Mouse (Mus musculus): ENCODE measurements around the gene Cd83.

The Cd83 gene

DNA sequence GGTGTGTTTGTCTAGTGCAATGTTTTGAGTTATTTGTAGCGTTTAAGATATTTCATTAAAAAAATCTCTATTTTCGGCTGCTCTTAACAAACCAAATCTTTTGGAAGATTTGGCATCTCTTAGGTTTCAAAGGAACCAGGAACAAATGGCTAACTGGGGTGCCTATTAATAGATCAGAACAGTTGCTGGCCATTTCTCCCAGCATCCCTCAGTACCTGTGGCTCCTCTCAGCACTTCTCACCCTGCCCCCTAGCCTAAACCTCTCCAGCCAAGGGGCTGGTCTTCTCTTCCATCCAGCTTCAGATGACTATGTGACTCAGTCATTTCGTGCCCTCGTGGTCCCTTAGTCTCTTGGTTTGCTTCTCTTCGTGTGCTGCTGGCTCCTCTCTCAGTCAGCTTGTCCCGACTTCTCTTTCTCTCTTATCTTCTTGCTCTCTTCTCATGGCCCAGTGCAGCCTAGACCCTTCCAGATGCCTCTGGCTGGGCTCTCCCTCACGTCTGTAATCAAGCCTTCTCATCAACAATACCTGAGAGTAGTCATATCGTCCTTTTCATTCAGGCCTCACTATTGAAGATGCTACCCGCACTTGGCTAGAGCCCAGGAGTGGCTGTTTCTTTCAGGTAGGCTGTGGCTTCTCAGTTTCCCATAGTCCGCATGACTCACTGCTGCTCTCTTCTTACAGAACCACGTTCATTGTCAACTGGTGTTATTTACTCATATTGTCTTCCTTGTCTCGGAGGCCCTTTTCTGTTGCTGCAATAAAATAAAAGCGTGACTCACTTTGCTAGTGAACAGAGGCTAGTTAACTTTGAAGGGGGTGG lies 9.8 kb upstream of the Cd83 start:
- no peak for DNase-seq (ENCODE audit: low spot score)

- DNase-seq (ENCODE audit: low spot score) = no peak
Measured at GRCm38 (mm10) chr13:43775427-43775733, 9.2 kb upstream of the Cd83 start.

DNA sequence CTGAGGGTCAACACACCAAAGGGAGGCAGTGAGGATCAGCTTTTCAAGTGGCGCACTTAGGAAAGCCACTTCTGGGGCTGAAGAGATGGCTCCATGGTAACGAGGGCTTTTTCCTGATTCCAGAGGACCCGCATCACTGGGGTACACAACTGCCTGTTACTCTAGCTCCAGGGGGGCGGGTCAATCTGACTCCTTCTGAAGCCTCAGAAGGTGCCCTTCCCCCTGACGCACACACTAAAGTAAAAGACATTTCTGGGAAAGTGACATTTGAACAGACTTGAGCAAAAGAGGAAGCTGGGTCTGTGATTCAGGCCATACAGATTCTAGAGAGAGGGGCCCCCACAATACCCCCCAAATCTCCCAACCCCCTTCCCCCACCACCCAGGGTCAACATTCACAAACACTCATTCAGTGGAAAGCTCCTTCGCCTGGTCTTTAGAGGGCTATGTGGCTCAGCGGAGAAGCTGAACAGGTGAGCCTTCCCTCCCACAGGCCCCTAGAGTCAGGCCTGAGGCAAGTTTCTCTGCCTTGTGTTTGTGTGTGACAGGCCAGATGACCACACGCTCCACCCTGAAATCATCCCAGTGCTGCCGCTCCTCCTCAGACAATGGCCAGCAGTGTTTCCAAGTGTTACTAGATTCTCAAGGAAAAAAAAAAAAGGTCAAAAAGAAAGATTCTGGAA lies 7.1 kb upstream of the Cd83 start:
- DNase-seq (ENCODE audit: low spot score) = no peak

- DNase-seq (ENCODE audit: low spot score) = no peak
Measured at GRCm38 (mm10) chr13:43778021-43778649, 6.4 kb upstream of the Cd83 start.

DNA sequence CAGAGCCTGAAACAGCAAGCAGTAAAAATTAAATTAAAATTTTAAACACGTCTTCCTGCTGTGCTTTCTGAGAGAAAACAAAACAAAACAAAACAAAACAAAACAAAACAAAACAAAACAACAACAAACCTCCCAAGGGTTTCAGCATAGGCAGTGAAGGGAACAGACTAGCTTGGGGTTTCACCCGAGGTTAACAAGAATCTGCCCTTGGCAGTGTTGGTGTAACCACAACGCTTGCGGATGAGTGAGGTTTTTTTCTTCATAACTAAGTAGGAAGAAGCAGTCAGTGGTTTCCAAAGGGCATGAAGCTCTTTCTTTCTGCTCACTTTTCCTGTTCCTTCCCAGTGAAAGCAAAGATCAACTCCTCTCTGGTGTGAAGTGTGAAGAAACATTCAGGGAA lies 5.6 kb upstream of the Cd83 start:
- no peak for DNase-seq (ENCODE audit: low spot score)

DNA sequence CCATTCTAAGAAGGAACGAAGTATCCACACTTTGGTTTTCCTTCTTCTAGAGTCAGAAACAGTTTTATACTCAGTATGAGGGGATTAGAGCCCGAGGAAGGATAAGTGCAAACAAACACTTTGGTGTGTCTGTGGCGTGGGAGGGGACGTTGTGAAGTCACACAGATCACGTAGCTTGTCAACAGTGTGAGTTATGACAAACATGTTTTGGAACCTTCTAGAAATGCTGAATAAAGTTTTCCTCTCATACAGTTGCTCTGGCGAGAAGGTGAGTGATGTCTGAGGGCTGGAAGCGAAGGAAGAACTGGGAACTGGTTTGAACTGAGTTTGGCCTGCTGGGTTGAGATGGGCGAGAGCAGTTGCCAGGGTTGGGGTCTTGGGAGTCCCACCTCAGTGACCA lies 4.5 kb upstream of the Cd83 start:
- DNase-seq (ENCODE audit: low spot score) = no peak

- no peak for DNase-seq (ENCODE audit: low spot score)
Measured at GRCm38 (mm10) chr13:43785712-43786072, 1.1 kb downstream of the Cd83 start.

DNA sequence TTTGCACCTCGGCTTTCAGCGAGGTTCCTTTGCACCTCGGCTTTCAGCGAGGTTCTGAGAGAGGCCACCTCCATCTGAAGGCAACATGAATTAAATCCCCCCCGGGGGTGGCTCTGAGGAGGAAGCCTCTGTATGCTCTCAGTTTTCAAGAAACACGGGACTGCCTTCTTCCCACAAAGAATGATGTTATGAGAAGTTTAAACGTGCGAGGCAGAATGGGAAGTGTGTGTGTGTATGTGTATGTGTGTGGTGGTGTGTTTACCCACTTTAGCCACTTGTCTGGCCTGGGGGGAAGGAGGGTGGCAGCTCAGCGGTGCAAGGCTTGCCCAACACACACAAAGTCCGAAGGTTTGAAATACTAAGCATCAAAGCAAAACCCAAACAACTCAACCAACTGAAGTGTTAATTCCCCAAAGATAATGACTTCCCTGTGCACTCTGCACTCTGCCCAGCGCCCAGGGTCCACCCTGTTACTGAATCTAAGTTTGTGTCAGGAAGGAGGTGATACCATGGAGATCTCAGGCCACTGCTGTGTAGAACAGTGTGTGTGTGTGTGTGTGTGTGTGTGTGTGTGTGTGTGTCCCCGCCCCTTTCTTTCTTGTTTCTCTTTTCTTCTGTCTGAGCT lies 1.7 kb downstream of the Cd83 start:
- no peak for DNase-seq (ENCODE audit: low spot score)

DNA sequence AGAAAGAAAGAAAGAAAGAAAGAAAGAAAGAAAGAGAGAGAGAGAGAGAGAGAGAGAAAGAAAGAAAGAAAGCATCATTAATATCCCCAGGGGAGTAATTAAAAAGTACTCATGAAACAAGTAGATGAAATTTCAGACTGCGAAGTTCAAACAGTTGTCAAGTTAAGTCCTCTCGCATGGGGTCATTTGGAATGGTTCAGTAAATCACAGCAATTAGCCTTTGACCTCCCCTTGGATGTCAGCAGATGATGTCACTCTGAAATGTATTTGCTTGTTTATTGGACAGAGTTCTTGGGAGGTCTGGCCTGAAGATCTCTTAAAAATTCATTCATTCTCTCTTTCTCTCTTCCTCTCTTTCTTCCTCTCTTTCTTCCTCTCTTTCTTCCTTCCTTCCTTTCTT lies 2.7 kb downstream of the Cd83 start:
- DNase-seq (ENCODE audit: low spot score) = no peak

- DNase-seq (ENCODE audit: low spot score) = no peak
Measured at GRCm38 (mm10) chr13:43788071-43788470, 3.5 kb downstream of the Cd83 start.

GRCm38 (mm10) chr13:43788983-43789645 lies 4.5 kb downstream of the Cd83 start:
- no peak for DNase-seq (ENCODE audit: low spot score)

DNA sequence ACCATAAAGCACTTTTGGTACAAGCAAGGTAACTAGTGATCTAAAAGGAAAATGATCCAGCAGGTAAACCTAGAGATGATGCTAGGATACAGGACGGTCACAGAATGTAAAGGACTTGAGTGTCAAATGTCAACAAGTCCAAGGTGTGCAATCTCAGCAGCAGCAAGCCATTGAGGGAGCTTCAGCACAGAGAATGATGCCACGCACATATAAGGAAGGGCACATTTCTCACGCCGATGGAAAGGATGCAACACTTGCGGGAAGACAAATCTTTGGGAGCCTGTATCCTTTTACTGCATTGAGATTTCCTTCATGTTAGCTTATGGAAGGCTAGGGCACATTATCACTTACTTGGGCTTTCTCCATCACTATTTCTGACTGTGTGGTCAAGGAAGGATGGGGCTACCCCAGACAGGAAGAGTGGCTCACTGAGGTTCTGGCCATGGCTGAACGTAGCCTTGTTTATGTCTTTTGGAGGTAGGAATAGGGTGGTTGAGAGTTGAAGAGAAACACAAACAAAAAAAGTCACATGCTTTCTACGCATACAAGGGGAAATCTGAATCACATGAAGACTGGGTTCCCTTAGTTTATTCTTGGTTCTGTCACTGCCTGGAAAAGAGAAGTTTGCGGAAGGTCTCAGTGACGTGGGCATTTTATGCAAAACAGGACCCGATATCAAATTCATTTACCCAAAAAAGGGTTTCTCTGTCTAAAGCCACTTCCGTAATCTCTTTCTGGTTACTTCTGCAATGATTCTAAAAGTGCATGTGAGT lies 5.8 kb downstream of the Cd83 start:
- no peak for DNase-seq (ENCODE audit: low spot score)

- DNase-seq (ENCODE audit: low spot score) = no peak
Measured at GRCm38 (mm10) chr13:43795334-43795733, 10.8 kb downstream of the Cd83 start.

DNA sequence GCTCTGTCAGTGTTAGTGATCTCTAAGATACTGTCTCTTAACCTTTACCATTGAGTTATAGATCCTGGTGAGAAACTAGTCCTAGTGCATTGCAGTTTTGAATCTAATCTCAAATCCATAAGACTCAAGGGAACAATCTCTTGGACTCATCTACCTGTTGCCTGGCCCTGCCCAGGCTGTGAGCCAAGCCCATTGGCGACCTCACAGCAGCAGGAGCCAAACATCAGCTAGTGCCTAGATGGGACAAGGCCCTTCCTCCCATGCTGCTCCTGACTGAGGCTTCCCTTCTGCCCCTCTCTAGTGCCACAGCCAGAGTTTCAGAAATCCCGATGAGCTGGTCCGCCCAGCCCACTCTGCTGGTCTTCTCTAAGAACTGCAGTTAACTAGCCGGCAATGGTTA lies 14.1 kb downstream of the Cd83 start:
- DNase-seq (ENCODE audit: low spot score) = no peak

- no peak for DNase-seq (ENCODE audit: low spot score)
Measured at GRCm38 (mm10) chr13:43800136-43800535, 15.6 kb downstream of the Cd83 start.

- DNase-seq (ENCODE audit: low spot score) = no peak
Measured at GRCm38 (mm10) chr13:43801961-43802360, 17.4 kb downstream of the Cd83 start.

DNA sequence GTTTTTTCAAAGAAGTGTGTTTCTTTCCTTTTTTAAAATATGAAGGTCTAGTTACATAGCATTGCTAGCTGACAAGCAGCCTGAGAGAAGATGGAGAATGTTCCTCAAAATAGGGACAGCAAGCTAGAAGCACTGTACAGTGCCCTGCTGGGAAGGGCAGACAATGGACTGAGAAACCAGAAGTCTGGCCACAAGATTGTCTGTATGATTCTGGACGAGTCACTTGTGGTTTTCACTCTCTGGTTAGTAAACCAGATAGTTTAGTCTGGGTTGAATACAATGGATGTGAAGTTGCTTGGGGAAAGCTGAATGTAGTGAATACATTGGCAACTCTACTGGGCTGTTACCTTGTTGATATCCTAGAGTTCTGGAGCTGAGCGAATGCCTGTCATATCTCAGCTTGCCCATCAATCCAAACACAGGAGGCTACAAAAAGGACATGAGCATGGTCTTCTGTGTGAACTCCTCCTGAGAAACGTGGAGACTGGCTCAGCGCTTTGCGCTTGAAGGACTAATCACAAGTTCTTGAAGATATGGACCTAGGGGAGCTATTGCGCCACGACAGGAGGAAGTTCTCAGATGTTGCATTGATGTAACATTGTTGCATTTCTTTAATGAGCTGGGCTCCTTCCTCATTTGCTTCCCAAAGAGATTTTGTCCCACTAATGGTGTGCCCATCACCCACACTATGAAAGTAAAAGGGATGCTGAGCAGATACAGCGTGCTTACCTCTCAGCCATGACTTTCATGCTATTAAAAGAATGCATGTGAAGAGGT lies 18.0 kb downstream of the Cd83 start:
- DNase-seq (ENCODE audit: low spot score) = no peak

DNA sequence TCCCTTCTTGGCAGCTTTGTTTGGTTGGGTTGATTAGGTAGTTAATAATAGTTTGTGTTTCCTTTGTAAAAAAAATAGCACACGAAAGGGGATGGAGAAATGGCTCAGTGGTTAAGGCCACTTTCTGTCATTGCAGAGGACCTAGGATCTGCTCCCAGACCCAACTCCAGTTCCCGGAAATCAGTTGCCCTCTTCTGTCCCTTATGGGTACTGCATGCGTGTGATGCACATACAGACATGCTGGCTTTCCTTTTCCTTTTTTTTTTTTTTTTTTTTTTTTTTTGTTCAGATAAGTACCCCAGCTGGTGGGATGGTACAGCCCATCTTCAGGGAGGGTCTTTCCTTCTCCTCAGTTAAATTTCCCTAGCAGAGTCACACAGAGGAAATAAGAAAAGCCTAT lies 20.1 kb downstream of the Cd83 start:
- no peak for DNase-seq (ENCODE audit: low spot score)

GRCm38 (mm10) chr13:43805159-43805758 lies 20.7 kb downstream of the Cd83 start:
- no peak for DNase-seq (ENCODE audit: low spot score)

All from urinary bladder, postnatal 10 days (tissue).